Mouse (Mus musculus) erythroblast, adult 5-6 weeks (primary cell): ENCODE measurements at regions not wholly inside any gene's neighbourhood (a gene's known extent, or its start where the extent isn't known, plus 50 kb on each side); places are given as distances from the start of the nearest gene placed in this dataset.

ENCODE experiments used
- ATAC-seq: replicated peaks from 2 replicates; pipeline ENCODE4 v1.8.0; 2016; ENCODE audit warnings: moderate number of reproducible peaks, mild to moderate bottlenecking, moderate TSS enrichment, inconsistent platforms; ENCODE audit not compliant: poor library complexity, low FRiP score, severe bottlenecking

GRCm38 (mm10) chr1:35708176-35708788, 359.9 kb upstream of the Hs6st1 start:
- no peak for ATAC-seq

DNA sequence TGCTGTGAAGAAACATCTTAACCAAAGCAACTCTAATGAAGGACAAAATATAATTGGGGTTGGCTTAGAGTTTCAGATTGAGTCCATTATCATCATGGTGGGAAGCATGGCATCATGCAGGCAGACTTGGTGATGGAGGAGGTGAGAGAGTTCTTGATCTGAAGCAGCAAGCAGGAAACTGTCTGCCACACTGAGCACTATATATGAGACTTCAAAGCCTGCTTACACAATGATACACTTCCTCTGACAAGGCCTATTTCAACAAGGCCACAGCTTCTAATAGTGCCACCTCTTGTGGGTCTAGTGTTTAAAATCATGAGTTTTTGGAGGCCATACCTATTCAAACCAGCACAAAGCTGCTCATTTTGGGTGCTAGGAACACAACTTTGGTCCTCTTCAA, 359.0 kb upstream of the Hs6st1 start:
- no peak for ATAC-seq

GRCm38 (mm10) chr1:35713961-35714360, 354.2 kb upstream of the Hs6st1 start:
- no peak for ATAC-seq

DNA sequence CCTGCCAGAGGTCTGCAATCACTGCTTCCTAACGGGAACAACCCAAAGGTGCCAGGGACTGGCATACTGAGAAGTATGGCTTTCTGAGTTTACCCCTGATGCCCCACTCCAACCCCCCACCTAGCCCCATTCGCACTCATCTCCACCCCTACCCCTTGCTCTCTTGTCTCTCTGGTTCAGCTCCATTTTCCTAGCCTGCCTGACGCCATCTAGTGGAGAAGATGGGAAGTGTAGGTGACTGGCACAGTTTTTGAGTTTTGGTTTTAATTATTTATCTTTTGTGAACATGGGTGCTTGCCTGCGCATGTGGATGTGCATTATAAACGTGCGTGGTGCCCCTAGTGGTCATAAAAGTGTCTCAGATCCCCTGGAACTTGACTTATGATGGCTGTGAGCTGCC, 352.3 kb upstream of the Hs6st1 start:
- ATAC-seq = no peak

- ATAC-seq = no peak
Observed at GRCm38 (mm10) chr1:35717166-35717565, 351.0 kb upstream of the Hs6st1 start.

DNA sequence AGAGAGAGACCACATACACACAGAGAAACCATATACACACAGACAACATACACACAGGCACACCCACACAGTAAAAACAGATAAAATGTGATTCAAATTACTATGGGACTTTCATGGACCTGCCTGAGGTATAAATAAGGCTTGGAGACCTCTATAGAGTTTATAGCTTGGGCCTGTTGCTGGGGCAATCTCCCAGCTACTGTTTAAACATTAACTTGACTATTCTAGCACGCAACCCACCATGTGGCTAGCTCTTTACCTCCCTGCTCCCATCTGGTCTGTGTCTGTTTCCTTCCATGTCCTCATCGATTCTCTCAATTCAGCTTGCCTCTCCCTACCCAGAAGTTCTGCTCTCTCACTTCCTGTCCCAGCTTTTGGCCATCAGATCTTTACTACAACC, 350.5 kb upstream of the Hs6st1 start:
- ATAC-seq = no peak

GRCm38 (mm10) chr1:35720063-35720462, 348.1 kb upstream of the Hs6st1 start:
- ATAC-seq = no peak

DNA sequence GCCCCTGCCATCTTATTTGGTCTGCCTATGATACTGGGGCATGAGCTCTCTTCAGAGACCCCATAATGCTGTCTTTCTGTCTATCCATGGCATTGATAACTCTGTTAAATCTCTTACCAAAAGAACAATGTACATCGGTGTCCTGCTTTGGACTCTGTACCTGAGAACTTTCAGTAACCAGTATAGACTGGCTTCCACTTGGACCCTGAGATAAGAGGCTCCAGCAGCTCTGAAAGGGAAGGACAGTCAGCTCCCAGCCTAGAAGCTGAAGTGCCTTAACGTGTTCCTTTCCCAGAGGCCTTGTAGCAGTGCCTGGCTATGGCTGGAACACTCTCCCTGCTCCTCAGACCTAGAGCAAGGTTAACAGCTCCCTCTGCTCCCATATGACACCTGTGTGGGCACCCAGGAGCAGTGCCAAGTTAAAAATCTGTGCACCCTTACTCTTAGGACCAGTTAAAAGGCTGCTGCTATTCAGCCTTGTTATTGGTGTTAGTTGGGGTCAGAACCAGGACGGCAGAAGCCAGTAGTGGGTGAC, 343.8 kb upstream of the Hs6st1 start:
- no peak for ATAC-seq

GRCm38 (mm10) chr1:35726596-35726995, 341.6 kb upstream of the Hs6st1 start:
- no peak for ATAC-seq

DNA sequence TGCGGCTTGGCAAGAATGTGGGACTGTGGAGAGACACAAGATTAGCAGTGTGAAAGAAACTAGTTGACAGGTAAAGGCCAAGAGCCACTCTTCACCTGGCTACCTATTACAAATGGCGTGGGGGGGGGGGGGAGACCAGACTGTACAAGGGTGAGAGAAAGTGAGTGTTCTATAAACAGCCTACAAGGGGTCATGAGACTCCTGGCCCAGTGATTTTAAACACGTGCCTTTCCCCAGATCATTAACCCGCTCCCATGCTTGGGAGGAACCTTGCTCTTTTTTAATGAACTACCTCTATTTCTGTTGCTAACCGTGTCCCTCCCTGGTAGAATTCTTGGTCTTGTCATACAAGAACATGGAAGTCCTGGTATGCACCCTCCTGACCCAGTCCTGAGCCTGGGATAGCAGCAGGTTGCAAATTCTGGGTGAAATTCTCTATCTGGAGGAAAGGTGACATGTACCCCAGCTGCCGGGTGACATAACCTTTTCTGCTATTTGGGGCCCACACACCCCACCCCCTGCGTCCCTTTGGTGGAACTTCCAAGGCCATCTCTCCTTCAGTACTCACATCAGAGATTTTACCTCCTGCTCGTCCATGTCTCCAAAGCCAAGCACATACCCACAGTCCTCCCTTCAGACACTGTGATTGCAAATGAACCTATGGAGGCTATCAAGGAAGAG, 340.8 kb upstream of the Hs6st1 start:
- ATAC-seq = no peak

DNA sequence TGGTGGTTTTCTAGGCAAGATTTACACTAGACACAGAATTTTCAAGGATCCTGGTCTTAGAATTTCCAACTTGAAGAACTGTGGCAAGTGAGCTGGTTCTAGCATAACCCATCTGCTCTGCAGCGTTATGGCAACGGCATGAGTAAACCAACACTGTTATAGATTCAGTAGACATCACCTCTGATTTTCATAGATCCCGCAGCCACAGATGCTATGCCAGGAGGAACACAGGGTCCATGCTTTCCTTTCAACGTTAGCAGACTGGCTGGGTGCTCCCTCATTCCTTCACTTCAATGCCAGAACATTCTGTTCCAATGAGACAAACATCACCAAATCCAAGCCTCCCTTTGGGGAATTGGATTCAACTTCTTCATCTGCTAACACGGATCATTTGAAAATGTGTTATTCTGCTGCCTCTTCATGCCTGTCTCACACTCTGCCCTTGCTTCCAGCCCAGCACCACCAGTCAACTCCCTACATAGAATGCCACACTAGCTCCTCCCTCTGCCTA, 338.4 kb upstream of the Hs6st1 start:
- no peak for ATAC-seq

GRCm38 (mm10) chr1:35730309-35730708, 337.9 kb upstream of the Hs6st1 start:
- ATAC-seq = no peak

DNA sequence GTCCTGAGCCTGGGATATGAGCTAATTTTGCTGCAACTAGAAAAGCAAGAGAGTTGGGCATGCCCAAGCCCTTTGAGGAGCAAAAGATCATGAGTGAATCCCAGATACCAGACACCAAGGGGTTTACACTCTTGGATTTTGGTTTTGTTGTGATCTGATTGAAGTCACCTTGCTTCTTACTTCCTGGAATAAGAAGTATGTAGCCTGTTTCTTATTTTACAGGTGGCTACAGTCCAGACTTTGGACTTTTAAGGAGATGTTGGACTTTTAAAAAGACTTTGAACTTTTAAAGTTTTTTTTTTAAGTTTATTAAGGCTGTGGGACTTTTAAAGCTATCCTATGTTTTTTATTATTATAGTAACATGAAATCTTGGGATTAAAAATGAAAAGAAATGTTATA, 332.0 kb upstream of the Hs6st1 start:
- ATAC-seq = no peak

DNA sequence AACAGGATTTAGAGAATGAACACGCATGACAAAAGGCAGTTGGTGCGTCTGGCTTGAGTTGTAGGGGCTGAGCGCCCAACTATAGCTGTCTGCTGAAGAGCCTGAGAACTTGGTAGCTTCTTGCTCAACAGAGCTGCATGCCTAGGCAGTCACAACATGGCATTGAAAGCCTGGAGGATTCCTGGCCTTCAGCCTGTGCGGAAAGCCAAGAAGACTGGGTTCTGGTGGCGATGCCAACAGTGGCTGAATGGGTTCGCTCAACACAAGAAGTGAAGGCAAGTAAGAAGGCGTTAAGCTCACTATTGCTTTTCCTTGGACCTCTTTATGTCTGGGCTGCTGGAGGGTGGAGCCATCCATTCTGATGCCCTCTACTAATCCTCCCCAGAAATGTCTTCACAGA, 318.6 kb upstream of the Hs6st1 start:
- no peak for ATAC-seq

DNA sequence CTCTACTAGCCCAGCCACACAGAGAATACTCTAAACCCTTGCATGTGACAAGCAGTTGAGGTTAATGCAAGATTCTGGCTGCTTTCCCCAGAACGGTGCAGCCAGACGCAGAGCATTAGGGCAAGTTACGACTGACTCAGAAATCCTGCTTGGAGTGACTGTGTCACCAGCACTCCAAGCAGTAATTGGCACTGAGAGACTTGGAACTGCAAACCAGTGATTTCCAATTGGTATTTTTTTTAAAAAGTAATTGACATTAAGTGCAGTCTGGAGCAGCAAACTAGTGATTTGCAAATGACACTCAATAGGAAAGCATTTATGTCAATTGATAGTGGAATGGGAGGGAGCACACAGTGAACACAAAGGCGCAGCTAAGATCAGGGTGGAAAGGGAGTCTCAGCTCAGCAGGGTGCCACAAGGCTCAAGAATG, 318.1 kb upstream of the Hs6st1 start:
- no peak for ATAC-seq

DNA sequence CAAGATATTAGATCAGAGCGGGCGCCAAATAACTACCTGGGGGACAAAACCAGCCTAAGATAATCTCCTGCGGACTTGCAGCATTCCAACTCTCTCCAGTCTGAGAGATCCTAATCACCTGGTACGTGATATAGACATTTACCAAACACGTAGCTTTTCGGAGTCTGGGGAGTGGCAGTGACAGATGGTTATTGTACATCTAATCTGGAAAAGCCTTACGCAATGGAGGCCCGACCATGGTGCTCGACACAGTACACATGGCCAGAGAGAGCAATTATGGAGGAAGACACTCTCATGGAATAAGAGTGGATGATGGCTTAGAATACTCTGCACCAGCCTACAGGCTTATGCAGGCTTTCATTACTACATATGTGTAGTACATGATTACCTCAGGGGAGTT, 315.6 kb upstream of the Hs6st1 start:
- ATAC-seq = no peak

DNA sequence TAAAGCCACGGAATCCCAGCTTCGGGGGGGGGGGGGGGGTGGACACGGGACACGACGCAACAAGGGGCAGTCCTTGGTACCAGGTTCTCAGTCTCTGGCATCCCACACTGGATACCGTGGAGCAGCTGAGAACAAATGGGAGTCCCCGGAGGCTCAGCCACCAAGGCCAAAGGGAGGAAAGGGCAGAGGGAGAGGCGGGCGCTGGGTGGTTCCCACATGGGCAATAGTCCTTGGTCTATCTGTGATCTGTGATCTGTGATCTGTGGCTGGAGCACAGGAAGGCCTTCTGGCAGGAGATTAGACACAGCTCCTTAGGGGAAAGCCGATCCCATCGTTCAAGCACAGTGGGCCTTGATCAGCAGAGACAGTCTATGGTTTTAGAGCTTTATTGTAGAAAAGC, 314.0 kb upstream of the Hs6st1 start:
- no peak for ATAC-seq

DNA sequence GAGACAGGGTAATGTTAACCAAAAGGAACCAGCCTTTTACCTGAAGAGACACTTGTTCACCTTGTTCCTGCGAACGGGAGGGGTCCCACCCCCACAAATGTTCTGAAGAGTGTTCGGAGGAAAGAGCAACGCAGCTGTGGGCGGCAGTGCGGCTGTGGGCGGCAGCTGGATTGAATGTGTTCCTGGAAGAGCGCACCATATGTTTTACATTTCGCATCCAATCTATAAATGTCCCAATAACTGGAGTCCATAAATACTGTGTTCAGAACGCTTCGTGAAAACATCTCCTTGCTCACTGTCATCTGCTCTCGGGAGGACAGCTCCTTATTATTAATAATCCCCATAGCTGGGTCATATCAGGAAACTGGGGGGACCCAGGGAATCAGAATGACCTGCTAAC, 309.2 kb upstream of the Hs6st1 start:
- ATAC-seq = no peak

- no peak for ATAC-seq
Observed at GRCm38 (mm10) chr1:35759600-35759999, 308.6 kb upstream of the Hs6st1 start.

DNA sequence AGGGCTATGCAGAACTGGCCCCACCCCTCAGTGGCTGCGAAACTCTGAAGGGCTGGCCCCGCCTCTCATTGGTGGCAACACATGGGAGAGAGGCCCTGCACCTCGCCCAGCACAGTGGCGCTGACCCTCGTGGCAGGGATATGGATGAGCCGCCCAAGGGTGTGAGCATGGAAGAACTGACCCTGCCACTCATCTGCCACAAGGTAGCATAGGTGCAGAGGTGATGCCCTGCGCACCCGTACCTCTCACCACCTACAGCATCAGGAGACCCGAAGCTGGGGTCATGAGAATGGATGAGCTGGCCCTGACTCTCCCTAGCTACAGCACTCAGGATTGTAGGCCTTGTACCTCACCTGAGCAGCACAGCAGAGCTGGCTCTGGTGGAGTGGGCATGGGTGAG, 305.1 kb upstream of the Hs6st1 start:
- ATAC-seq = no peak

DNA sequence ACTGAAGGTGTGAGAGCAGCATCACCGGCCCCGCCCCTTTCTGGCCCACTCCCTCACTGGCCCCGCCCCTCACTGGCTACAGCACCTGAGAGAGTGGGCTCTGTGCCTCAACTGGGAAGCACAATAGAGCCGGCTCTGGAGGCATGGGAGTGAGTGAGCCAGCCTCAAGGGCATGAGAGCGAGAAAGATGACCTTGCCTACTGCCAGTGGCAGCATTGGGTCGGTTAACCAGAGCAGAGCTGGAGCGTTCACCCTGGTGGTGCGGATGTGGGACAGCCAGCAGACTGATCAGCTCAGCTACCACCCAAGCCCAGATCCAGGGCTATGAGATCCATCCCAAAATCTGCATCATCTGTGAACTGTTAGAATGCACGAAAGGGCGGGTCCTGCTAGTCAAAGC, 304.7 kb upstream of the Hs6st1 start:
- ATAC-seq = no peak

DNA sequence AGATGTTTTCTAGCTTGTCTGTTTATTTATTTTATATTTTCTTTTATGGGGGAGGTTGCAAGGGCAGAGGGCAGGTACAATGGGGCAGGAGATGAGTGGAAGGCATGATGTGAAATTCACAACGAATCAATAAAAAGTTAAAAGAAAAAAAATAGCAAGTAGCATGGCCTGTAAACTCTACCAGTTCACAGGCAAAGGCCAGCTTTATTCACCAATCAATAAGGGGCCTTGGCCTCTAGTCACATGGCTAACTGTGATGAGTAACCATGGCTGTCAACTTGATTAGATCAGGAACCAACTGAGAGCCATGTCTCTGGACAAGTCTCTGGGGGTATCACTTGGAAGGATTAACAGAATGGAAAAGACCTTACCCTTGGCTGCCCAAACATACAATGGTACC, 304.1 kb upstream of the Hs6st1 start:
- ATAC-seq = no peak
